Mouse (Mus musculus): Measurements from ENCODE around the gene Fuz.
A peak's percentile ranks its signal among the peaks of the same experiment; 100 is the strongest.
"Not testable (repeated sequence)": the region's sequence is repeated elsewhere in the genome, so short reads cannot be mapped to it uniquely, and the experiment has no call there.

Fuz gene

GRCm38 (mm10) chr7:44860576-44861428 lies 35.1 kb upstream of the Fuz start:
- DNase-seq (ENCODE audit: low spot score), result peak; percentile 73

- DNase-seq (ENCODE audit: low spot score), result no peak
Observed at GRCm38 (mm10) chr7:44861429-44861816, 34.5 kb upstream of the Fuz start.

- DNase-seq (ENCODE audit: low spot score), result no peak
Observed at GRCm38 (mm10) chr7:44862434-44862833, 33.4 kb upstream of the Fuz start.

GRCm38 (mm10) chr7:44863210-44863609 lies 32.7 kb upstream of the Fuz start:
- no peak for DNase-seq (ENCODE audit: low spot score)

- no peak for DNase-seq (ENCODE audit: low spot score)
Observed at GRCm38 (mm10) chr7:44863982-44864494, 31.8 kb upstream of the Fuz start.

GRCm38 (mm10) chr7:44864595-44865542 lies 31.0 kb upstream of the Fuz start:
- DNase-seq (ENCODE audit: low spot score), result no peak

GRCm38 (mm10) chr7:44866276-44867009 lies 29.4 kb upstream of the Fuz start:
- DNase-seq (ENCODE audit: low spot score), result peak; percentile 69

GRCm38 (mm10) chr7:44867010-44867702 lies 28.7 kb upstream of the Fuz start:
- DNase-seq (ENCODE audit: low spot score), result no peak

GRCm38 (mm10) chr7:44867802-44868201 lies 28.1 kb upstream of the Fuz start:
- no peak for DNase-seq (ENCODE audit: low spot score)

- no peak for DNase-seq (ENCODE audit: low spot score)
Observed at GRCm38 (mm10) chr7:44868465-44868864, 27.4 kb upstream of the Fuz start.

- DNase-seq (ENCODE audit: low spot score), result peak; percentile 84
Observed at GRCm38 (mm10) chr7:44868919-44869696, 26.8 kb upstream of the Fuz start.

- peak; percentile 89 for DNase-seq (ENCODE audit: low spot score)
Observed at GRCm38 (mm10) chr7:44869697-44870528, 26.0 kb upstream of the Fuz start, which contains the start of gene Ptov1. Ptov1 (minus strand) TSS chr7:44869788.

GRCm38 (mm10) chr7:44870614-44871013 lies 25.3 kb upstream of the Fuz start:
- no peak for DNase-seq (ENCODE audit: low spot score)

- no peak for DNase-seq (ENCODE audit: low spot score)
Observed at GRCm38 (mm10) chr7:44871181-44871580, 24.7 kb upstream of the Fuz start.

- not testable (repeated sequence) for DNase-seq (ENCODE audit: low spot score)
Observed at GRCm38 (mm10) chr7:44871774-44872173, 24.1 kb upstream of the Fuz start.

- DNase-seq (ENCODE audit: low spot score), result no peak
Observed at GRCm38 (mm10) chr7:44877833-44878232, 18.0 kb upstream of the Fuz start.

GRCm38 (mm10) chr7:44883036-44883435 lies 12.8 kb upstream of the Fuz start:
- DNase-seq (ENCODE audit: low spot score), result no peak

GRCm38 (mm10) chr7:44884637-44885036 lies 11.2 kb upstream of the Fuz start:
- DNase-seq (ENCODE audit: low spot score), result no peak

GRCm38 (mm10) chr7:44886964-44887363 lies 8.9 kb upstream of the Fuz start:
- DNase-seq (ENCODE audit: low spot score), result no peak

Data from ovary, postnatal 36 days (tissue).